Mouse (Mus musculus): ENCODE measurements around the gene Ralgps1.

GRCm38 (mm10) chr2:33400541-33400940 is 29.3 kb upstream of the Ralgps1 start:
- TF ChIP-seq CTCF (IDR thresholded peaks at IDR 0.05; ENCODE audit: low read depth) (0 out of 2 replicates have a peak, but pooled peaks have one; percentile 0), EP300 (optimal IDR thresholded peaks at IDR 0.05) (no peak)
